Mouse (Mus musculus): ENCODE measurements around the gene Adgrg3. TPM values are rescaled to one million over a fixed set of nuclear protein-coding genes. Genes with fewer than 3 reads are reported as not detected.

Adgrg3 gene
- polyA plus RNA-seq, 1 experiment from 2014 or later = 4.5 TPM

GRCm38 (mm10) chr8:95047884-95048680 lies 30.6 kb downstream of the Adgrg3 start:
- no peaks in the 10 kb centered on the region for H3K36me3 ChIP-seq (ENCODE audit: control insufficient read depth, insufficient read depth, low read length)
- no peaks in the 10 kb centered on the region for H3K4me1 ChIP-seq (ENCODE audit: control insufficient read depth, insufficient read depth, low read length)
- WGBS (ENCODE audit: insufficient replicate concordance) = 66% methylated on average over 6 of the region's 6 CpGs
- H3K27me3 ChIP-seq (ENCODE audit: control insufficient read depth, insufficient read depth, low read length) = no peaks in the 10 kb centered on the region
- no peak for ATAC-seq (replicated peaks; ENCODE audit: insufficient number of reproducible peaks, low FRiP score, low TSS enrichment)
- no peaks in the 10 kb centered on the region for H3K9me3 ChIP-seq (replicated peaks; ENCODE audit: control insufficient read depth, low read length)
- no peak overlapping the region for H3K27ac ChIP-seq (ENCODE audit: low read depth, low read length)
- no peak overlapping the region for H3K4me2 ChIP-seq
- no peak overlapping the region for H3K9ac ChIP-seq (ENCODE audit: low read depth, low read length)
- H3K4me3 ChIP-seq (ENCODE audit: low read depth, low read length) = no peak overlapping the region

- Histone ChIP-seq H3K27me3 (ENCODE audit: control insufficient read depth, insufficient read depth, low read length) (no peaks in the 10 kb centered on the region), H3K4me2 (no peak overlapping the region), H3K9me3 (replicated peaks; ENCODE audit: control insufficient read depth, low read length) (no peaks in the 10 kb centered on the region), H3K4me1 (ENCODE audit: control insufficient read depth, insufficient read depth, low read length) (no peaks in the 10 kb centered on the region), H3K9ac (ENCODE audit: low read depth, low read length) (no peak overlapping the region), H3K36me3 (ENCODE audit: control insufficient read depth, insufficient read depth, low read length) (no peaks in the 10 kb centered on the region), H3K27ac (ENCODE audit: low read depth, low read length) (no peak overlapping the region), H3K4me3 (ENCODE audit: low read depth, low read length) (no peak overlapping the region)
- 57% methylated on average over 2 of the region's 2 CpGs for WGBS (ENCODE audit: insufficient replicate concordance)
- no peak for ATAC-seq (replicated peaks; ENCODE audit: insufficient number of reproducible peaks, low FRiP score, low TSS enrichment)
Observed at GRCm38 (mm10) chr8:95049636-95050035, 32.1 kb downstream of the Adgrg3 start.

GRCm38 (mm10) chr8:95054438-95054837 lies 36.9 kb downstream of the Adgrg3 start:
- H3K4me3 ChIP-seq (ENCODE audit: low read depth, low read length) = no peak overlapping the region
- ATAC-seq (replicated peaks; ENCODE audit: insufficient number of reproducible peaks, low FRiP score, low TSS enrichment) = 0 out of 2 replicates have a peak, but pooled peaks have one; percentile 27
- no peak overlapping the region for H3K4me2 ChIP-seq
- H3K4me1 ChIP-seq (ENCODE audit: control insufficient read depth, insufficient read depth, low read length) = no peaks in the 10 kb centered on the region
- no peaks in the 10 kb centered on the region for H3K36me3 ChIP-seq (ENCODE audit: control insufficient read depth, insufficient read depth, low read length)
- H3K9me3 ChIP-seq (replicated peaks; ENCODE audit: control insufficient read depth, low read length) = no peaks in the 10 kb centered on the region
- H3K27ac ChIP-seq (ENCODE audit: low read depth, low read length) = no peak overlapping the region
- H3K9ac ChIP-seq (ENCODE audit: low read depth, low read length) = no peak overlapping the region
- H3K27me3 ChIP-seq (ENCODE audit: control insufficient read depth, insufficient read depth, low read length) = no peaks in the 10 kb centered on the region
- WGBS (ENCODE audit: insufficient replicate concordance) = 50% methylated on average over 6 of the region's 6 CpGs

- Histone ChIP-seq H3K4me3 (ENCODE audit: low read depth, low read length) (no peak within 1 kb of the TSS), H3K27ac (ENCODE audit: low read depth, low read length) (no peak within 1 kb of the TSS), H3K9ac (ENCODE audit: low read depth, low read length) (no peak within 1 kb of the TSS), H3K9me3 (replicated peaks; ENCODE audit: control insufficient read depth, low read length) (no peaks in the 10 kb centered on the region), H3K4me2 (no peak within 1 kb of the TSS), H3K4me1 (ENCODE audit: control insufficient read depth, insufficient read depth, low read length) (no peaks in the 10 kb centered on the region), H3K36me3 (ENCODE audit: control insufficient read depth, insufficient read depth, low read length) (no peaks in the 10 kb centered on the region), H3K27me3 (ENCODE audit: control insufficient read depth, insufficient read depth, low read length) (no peaks in the 10 kb centered on the region)
- 27% methylated on average over 2 of the region's 2 CpGs for WGBS (ENCODE audit: insufficient replicate concordance)
- ATAC-seq (replicated peaks; ENCODE audit: insufficient number of reproducible peaks, low FRiP score, low TSS enrichment) = no peak
Observed at GRCm38 (mm10) chr8:95054927-95055510, 37.5 kb downstream of the Adgrg3 start, which contains the start of gene Drc7. Gene Drc7 (plus strand): TSS chr8:95055103.

GRCm38 (mm10) chr8:95056414-95056813 lies 38.9 kb downstream of the Adgrg3 start:
- Histone ChIP-seq H3K4me3 (ENCODE audit: low read depth, low read length) (no peak overlapping the region), H3K9me3 (replicated peaks; ENCODE audit: control insufficient read depth, low read length) (no peaks in the 10 kb centered on the region), H3K27me3 (ENCODE audit: control insufficient read depth, insufficient read depth, low read length) (no peaks in the 10 kb centered on the region), H3K9ac (ENCODE audit: low read depth, low read length) (no peak overlapping the region), H3K4me2 (no peak overlapping the region), H3K27ac (ENCODE audit: low read depth, low read length) (no peak overlapping the region), H3K36me3 (ENCODE audit: control insufficient read depth, insufficient read depth, low read length) (no peaks in the 10 kb centered on the region), H3K4me1 (ENCODE audit: control insufficient read depth, insufficient read depth, low read length) (no peaks in the 10 kb centered on the region)
- no peak for ATAC-seq (replicated peaks; ENCODE audit: insufficient number of reproducible peaks, low FRiP score, low TSS enrichment)
- 71% methylated on average over 5 of the region's 5 CpGs for WGBS (ENCODE audit: insufficient replicate concordance)

- Histone ChIP-seq H3K36me3 (ENCODE audit: control insufficient read depth, insufficient read depth, low read length) (no peaks in the 10 kb centered on the region), H3K4me1 (ENCODE audit: control insufficient read depth, insufficient read depth, low read length) (no peaks in the 10 kb centered on the region), H3K9me3 (replicated peaks; ENCODE audit: control insufficient read depth, low read length) (no peaks in the 10 kb centered on the region), H3K4me3 (ENCODE audit: low read depth, low read length) (no peak overlapping the region), H3K27ac (ENCODE audit: low read depth, low read length) (no peak overlapping the region), H3K4me2 (no peak overlapping the region), H3K9ac (ENCODE audit: low read depth, low read length) (no peak overlapping the region), H3K27me3 (ENCODE audit: control insufficient read depth, insufficient read depth, low read length) (no peaks in the 10 kb centered on the region)
- 78% methylated on average over 6 of the region's 6 CpGs for WGBS (ENCODE audit: insufficient replicate concordance)
- no peak for ATAC-seq (replicated peaks; ENCODE audit: insufficient number of reproducible peaks, low FRiP score, low TSS enrichment)
Observed at GRCm38 (mm10) chr8:95058661-95059060, 41.2 kb downstream of the Adgrg3 start.

- ATAC-seq (replicated peaks; ENCODE audit: insufficient number of reproducible peaks, low FRiP score, low TSS enrichment) = no peak
- no peaks in the 10 kb centered on the region for H3K36me3 ChIP-seq (ENCODE audit: control insufficient read depth, insufficient read depth, low read length)
- WGBS (ENCODE audit: insufficient replicate concordance) = 54% methylated on average over 6 of the region's 6 CpGs
- H3K27ac ChIP-seq (ENCODE audit: low read depth, low read length) = no peak overlapping the region
- no peaks in the 10 kb centered on the region for H3K27me3 ChIP-seq (ENCODE audit: control insufficient read depth, insufficient read depth, low read length)
- H3K4me2 ChIP-seq = no peak overlapping the region
- no peak overlapping the region for H3K4me3 ChIP-seq (ENCODE audit: low read depth, low read length)
- no peaks in the 10 kb centered on the region for H3K9me3 ChIP-seq (replicated peaks; ENCODE audit: control insufficient read depth, low read length)
- H3K4me1 ChIP-seq (ENCODE audit: control insufficient read depth, insufficient read depth, low read length) = no peaks in the 10 kb centered on the region
- no peak overlapping the region for H3K9ac ChIP-seq (ENCODE audit: low read depth, low read length)
Observed at GRCm38 (mm10) chr8:95059812-95060533, 42.5 kb downstream of the Adgrg3 start.

- Histone ChIP-seq H3K27me3 (ENCODE audit: control insufficient read depth, insufficient read depth, low read length) (no peaks in the 10 kb centered on the region), H3K4me3 (ENCODE audit: low read depth, low read length) (no peak overlapping the region), H3K9me3 (replicated peaks; ENCODE audit: control insufficient read depth, low read length) (no peaks in the 10 kb centered on the region), H3K4me1 (ENCODE audit: control insufficient read depth, insufficient read depth, low read length) (no peaks in the 10 kb centered on the region), H3K4me2 (no peak overlapping the region), H3K27ac (ENCODE audit: low read depth, low read length) (no peak overlapping the region), H3K9ac (ENCODE audit: low read depth, low read length) (no peak overlapping the region), H3K36me3 (ENCODE audit: control insufficient read depth, insufficient read depth, low read length) (no peaks in the 10 kb centered on the region)
- ATAC-seq (replicated peaks; ENCODE audit: insufficient number of reproducible peaks, low FRiP score, low TSS enrichment) = no peak
- WGBS (ENCODE audit: insufficient replicate concordance) = 77% methylated on average over 2 of the region's 2 CpGs
Observed at GRCm38 (mm10) chr8:95064531-95064930, 47.0 kb downstream of the Adgrg3 start.
